Mouse (Mus musculus) central nervous system, embryonic 18 days (tissue): ENCODE results near the gene Lrrc10. TPM values are rescaled to one million over a fixed set of nuclear protein-coding genes. Genes with fewer than 3 reads are reported as not detected.

Experiments used
- polyA plus RNA-seq: library from polyadenylated mRNA; depleted of rRNA; stranded (reverse); fragments of >200 nt; gene quantifications from 2 replicates; pipeline ENCODE4 v1.2.3, GENCODE M21; 2012; rRNA removed

Gene Lrrc10
- 0.06 TPM in 1 of 2 replicates, not detected in the other for polyA plus RNA-seq

DNA sequence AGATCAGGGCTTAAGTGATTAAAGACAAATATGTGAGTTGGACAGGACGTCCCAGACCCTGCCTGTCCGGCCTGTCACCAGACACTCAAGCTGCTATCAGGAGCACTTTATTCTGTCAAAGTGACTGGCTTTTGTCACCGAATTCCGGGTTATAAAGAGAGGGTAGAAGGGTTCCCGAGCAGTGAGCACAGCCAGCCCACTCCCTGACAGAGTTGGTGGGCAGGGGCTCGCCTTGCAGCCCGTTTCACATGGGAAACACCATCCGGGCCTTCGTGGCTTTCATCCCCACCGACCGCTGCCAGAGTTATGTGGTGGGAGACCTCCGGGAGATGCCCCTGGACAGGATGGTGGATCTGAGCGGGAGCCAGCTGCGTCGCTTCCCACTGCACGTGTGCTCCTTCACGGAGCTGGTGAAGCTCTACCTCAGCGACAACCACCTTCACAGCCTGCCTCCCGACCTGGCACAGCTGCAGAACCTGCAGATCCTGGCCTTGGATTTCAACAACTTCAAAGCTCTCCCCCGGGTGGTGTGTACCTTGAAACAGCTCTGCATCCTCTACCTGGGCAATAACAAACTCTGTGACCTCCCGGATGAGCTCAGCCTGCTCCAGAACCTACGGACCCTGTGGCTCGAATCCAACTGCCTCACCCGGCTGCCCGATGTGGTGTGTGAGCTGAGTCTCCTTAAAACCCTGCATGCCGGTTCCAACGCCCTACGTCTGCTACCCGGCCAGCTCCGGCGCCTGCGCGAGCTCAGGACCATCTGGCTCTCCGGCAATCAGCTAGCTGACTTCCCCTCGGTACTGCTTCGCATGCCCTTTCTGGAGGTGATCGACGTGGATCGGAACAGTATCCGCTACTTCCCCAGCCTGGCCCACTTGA, at the start of gene Lrrc10:
TSS of gene Lrrc10 (plus strand) at position 167 of the 882 bp plus-strand sequence.

DNA sequence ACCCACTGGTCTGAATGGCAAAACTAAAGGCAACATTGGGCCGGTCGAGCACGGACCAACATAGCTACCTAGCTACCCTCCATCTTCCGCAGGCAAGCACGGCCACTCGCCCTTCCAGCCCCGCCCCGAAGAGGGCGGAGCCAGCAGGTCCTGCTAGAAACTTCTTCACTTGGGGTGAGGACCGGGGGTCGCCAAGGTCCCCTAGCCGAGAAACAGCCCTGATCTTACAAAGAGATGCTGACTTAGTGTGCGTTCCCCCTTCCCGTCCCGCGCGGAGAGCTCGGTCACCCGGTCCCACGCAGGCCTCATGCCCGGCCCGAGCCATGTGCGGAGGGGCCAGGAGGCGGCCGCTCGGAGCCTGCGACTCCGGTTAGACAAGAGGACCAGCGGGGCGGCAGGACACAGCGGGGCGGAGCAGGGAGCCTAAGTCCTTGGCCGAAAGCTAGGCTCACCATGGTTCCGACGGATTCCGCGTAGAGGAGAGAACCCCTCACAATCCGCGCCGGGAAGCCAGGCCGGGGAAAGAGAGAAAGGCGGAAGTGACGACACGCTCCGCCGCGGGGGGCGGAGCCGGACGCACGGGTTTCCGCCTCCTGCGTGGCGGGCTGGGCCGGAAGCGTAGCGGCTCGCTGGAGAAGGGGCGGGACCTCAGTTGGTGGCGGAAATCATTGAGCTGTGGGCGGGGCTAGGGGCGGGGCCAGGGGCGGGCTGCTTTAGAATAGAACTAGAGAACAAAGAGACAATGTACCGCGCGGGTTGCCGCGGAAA, 18.3 kb downstream of the Lrrc10 start, which contains the start of gene Cct2:
TSS of gene Cct2 (minus strand) at position 561 of the 768 bp plus-strand sequence.

Other genes starting within 250 kb of the Lrrc10 start
- 0.08 TPM in 2 replicates for gene Myrfl, start 148.4 kb upstream of the Lrrc10 start, polyA plus RNA-seq
- gene Rab3ip, start 94.6 kb upstream of the Lrrc10 start, polyA plus RNA-seq: 35.7 and 39.8 TPM in 2 replicates
- gene Gm10271, start 72.7 kb upstream of the Lrrc10 start, polyA plus RNA-seq: not detected in 2 replicates
- 0.05 and 0.24 TPM in 2 replicates for gene Best3, start 59.0 kb upstream of the Lrrc10 start, polyA plus RNA-seq
- 260 and 261 TPM in 2 replicates for gene Cct2, start 18.5 kb downstream of the Lrrc10 start, polyA plus RNA-seq
- 31.0 and 31.2 TPM in 2 replicates for gene Frs2, start 103.2 kb downstream of the Lrrc10 start, polyA plus RNA-seq
- 108 and 114 TPM in 2 replicates for gene Yeats4, start 179.2 kb downstream of the Lrrc10 start, polyA plus RNA-seq
- not detected in 2 replicates for gene 9530003J23Rik, start 193.4 kb downstream of the Lrrc10 start, polyA plus RNA-seq
- gene Lyz2, start 237.0 kb downstream of the Lrrc10 start, polyA plus RNA-seq: 9.0 and 9.8 TPM in 2 replicates
- gene Lyz1, start 247.5 kb downstream of the Lrrc10 start, polyA plus RNA-seq: 0.10 and 0.13 TPM in 2 replicates